Mouse (Mus musculus) retina, postnatal 7 days (tissue): ENCODE measurements around the gene Ppp1cc.
"Not testable (repeated sequence)": the region's sequence is repeated elsewhere in the genome, so short reads cannot be mapped to it uniquely, and the experiment has no call there.

Source experiments
- DNase-seq: peaks from one replicate; pipeline ENCODE4 v3.0.0-alpha.2; 2012; ENCODE audit warnings: low read depth, low spot score

Ppp1cc gene

GRCm38 (mm10) chr5:122212125-122212524, 54.0 kb downstream of the Ppp1cc start:
- no peak for DNase-seq

GRCm38 (mm10) chr5:122212820-122213219, 54.7 kb downstream of the Ppp1cc start:
- DNase-seq, result not testable (repeated sequence)

- DNase-seq, result no peak
Observed at GRCm38 (mm10) chr5:122213861-122214260, 55.8 kb downstream of the Ppp1cc start.

- no peak for DNase-seq
Observed at GRCm38 (mm10) chr5:122217636-122218035, 59.6 kb downstream of the Ppp1cc start.

GRCm38 (mm10) chr5:122218109-122218905, 60.2 kb downstream of the Ppp1cc start:
- no peak for DNase-seq

- no peak for DNase-seq
Observed at GRCm38 (mm10) chr5:122218928-122219327, 60.9 kb downstream of the Ppp1cc start.

- DNase-seq, result no peak
Observed at GRCm38 (mm10) chr5:122219655-122220629, 61.9 kb downstream of the Ppp1cc start.

GRCm38 (mm10) chr5:122221085-122221484, 63.0 kb downstream of the Ppp1cc start:
- DNase-seq, result no peak

GRCm38 (mm10) chr5:122224291-122224690, 66.2 kb downstream of the Ppp1cc start:
- DNase-seq, result no peak
